Mouse (Mus musculus) heart, embryonic 16.5 days (tissue): ENCODE measurements around the gene Rnf151. TPM values are rescaled to one million over a fixed set of nuclear protein-coding genes. Genes with fewer than 3 reads are reported as not detected.

Experiments used
- ATAC-seq: fragments of 200-750 bp; cut with Nextera tagmentation; replicated peaks from 2 replicates; pipeline ENCODE4 v1.8.0; 2017; ENCODE audit warnings: moderate number of reproducible peaks; ENCODE audit not compliant: insufficient read depth, low FRiP score; ENCODE audit errors: extremely low read depth
- H3K27ac ChIP-seq: fragments of 300-500 bp; sonication (generic); 2 replicates; pipeline ENCODE4 v1.5.1; 2014; ENCODE audit warnings: mild to moderate bottlenecking, low read length, control low read depth, moderate library complexity
- H3K27me3 ChIP-seq: fragments of 300-500 bp; sonication (generic); 2 replicates; pipeline ENCODE4 v1.6.1; 2014; ENCODE audit warnings: low read length, mixed read lengths; ENCODE audit not compliant: control insufficient read depth, insufficient read depth
- H3K36me3 ChIP-seq: fragments of 300-500 bp; sonication (generic); 2 replicates; pipeline ENCODE4 v1.6.1; 2014; ENCODE audit not compliant: control insufficient read depth, insufficient read depth
- H3K4me1 ChIP-seq: fragments of 300-500 bp; sonication (generic); 2 replicates; pipeline ENCODE4 v1.6.1; 2014; ENCODE audit warnings: low read length, mixed read lengths; ENCODE audit not compliant: control insufficient read depth, insufficient read depth
- H3K4me2 ChIP-seq: fragments of 300-500 bp; sonication (generic); 2 replicates; pipeline ENCODE4 v1.6.1; 2014; ENCODE audit warnings: low read depth, mild to moderate bottlenecking, control low read depth, low read length
- H3K4me3 ChIP-seq: fragments of 300-500 bp; sonication (generic); 2 replicates; pipeline ENCODE4 v1.5.1; 2014; ENCODE audit warnings: mild to moderate bottlenecking, control low read depth, low read length
- H3K9ac ChIP-seq: fragments of 300-500 bp; sonication (generic); 2 replicates; pipeline ENCODE4 v1.6.1; 2014; ENCODE audit warnings: low read length, control low read depth
- H3K9me3 ChIP-seq: fragments of 300-500 bp; sonication (generic); replicated peaks from 2 replicates; pipeline ENCODE4 v1.6.1; 2016; ENCODE audit warnings: low read length; ENCODE audit not compliant: control insufficient read depth
- WGBS: fragments of 180-500 bp; shearing (Covaris S2); extraction: QIAGEN DNeasy Blood & Tissue Kit; methylation state at CpG from one replicate; pipeline ENCODE4 v1.1.7; 2014; 5-methylcytosine and 5-hydroxymethylcytosine counted together
- polyA plus RNA-seq: library from polyadenylated mRNA; unstranded; fragments of >200 nt; fragmentation: Nextera tagmentation; extraction: Ambion mirVana; gene quantifications from 2 replicates; pipeline ENCODE4 v1.2.1, GENCODE M21; 2015

Gene Rnf151
- polyA plus RNA-seq, 1 experiment from 2014 or later = not detected

- H3K9me3 ChIP-seq = no peaks in the 10 kb centered on the region
- H3K27ac ChIP-seq = no peak overlapping the region
- H3K9ac ChIP-seq = no peak overlapping the region
- peaks cover 7% of the 10 kb centered on the region for H3K4me1 ChIP-seq
- no peak overlapping the region for H3K4me3 ChIP-seq
- H3K27me3 ChIP-seq = no peaks in the 10 kb centered on the region
- H3K36me3 ChIP-seq = peaks cover under 1% of the 10 kb centered on the region; the same call in 1 of the 2 replicates
- no peak overlapping the region for H3K4me2 ChIP-seq
- ATAC-seq = no peak
- WGBS = 93% methylated on average over 15 of the region's 15 CpGs
These were observed 1.6 kb downstream of the Rnf151 start for GRCm38 (mm10) chr17:24716166-24716682.

- H3K9me3 ChIP-seq = no peaks in the 10 kb centered on the region
- H3K27ac ChIP-seq = no peak overlapping the region
- 81% methylated on average over 6 of the region's 6 CpGs for WGBS
- no peak overlapping the region for H3K4me2 ChIP-seq
- ATAC-seq = no peak
- H3K4me1 ChIP-seq = peaks cover 5% of the 10 kb centered on the region
- H3K9ac ChIP-seq = no peak overlapping the region
- no peak overlapping the region for H3K4me3 ChIP-seq
- H3K27me3 ChIP-seq = no peaks in the 10 kb centered on the region
- H3K36me3 ChIP-seq = no peaks in the 10 kb centered on the region
These were observed 2.3 kb downstream of the Rnf151 start for GRCm38 (mm10) chr17:24715556-24715955.

- H3K4me3 ChIP-seq = no peak overlapping the region
- H3K36me3 ChIP-seq = peaks cover 15% of the 10 kb centered on the region
- H3K9me3 ChIP-seq = no peaks in the 10 kb centered on the region
- 28% methylated on average over 2 of the region's 2 CpGs for WGBS
- no peaks in the 10 kb centered on the region for H3K27me3 ChIP-seq
- peaks cover 12% of the 10 kb centered on the region for H3K4me1 ChIP-seq
- H3K27ac ChIP-seq = no peak overlapping the region
- H3K4me2 ChIP-seq = no peak overlapping the region
- no peak overlapping the region for H3K9ac ChIP-seq
- ATAC-seq = 0 out of 2 replicates have a peak, but pooled peaks have one; percentile 14
These were observed 9.2 kb downstream of the Rnf151 start for GRCm38 (mm10) chr17:24708646-24709045.

- H3K4me1 ChIP-seq = peaks cover 12% of the 10 kb centered on the region
- 3% methylated on average over 24 of the region's 24 CpGs for WGBS
- no peaks in the 10 kb centered on the region for H3K27me3 ChIP-seq
- peak overlapping the region; percentile 90 for H3K9ac ChIP-seq
- H3K4me2 ChIP-seq = peak overlapping the region; percentile 96
- H3K4me3 ChIP-seq = peak overlapping the region; percentile 79
- H3K9me3 ChIP-seq = no peaks in the 10 kb centered on the region
- H3K36me3 ChIP-seq = peaks cover 15% of the 10 kb centered on the region
- H3K27ac ChIP-seq = peak overlapping the region; percentile 85
- no peak for ATAC-seq
These were observed 9.9 kb downstream of the Rnf151 start for GRCm38 (mm10) chr17:24707801-24708425.

GRCm38 (mm10) chr17:24706982-24707800 is 10.7 kb downstream of the Rnf151 start, which contains the start of gene Tbl3:
Tbl3 (minus strand) TSS chr17:24707660.
- H3K27me3 ChIP-seq = no peaks in the 10 kb centered on the region
- H3K4me1 ChIP-seq = peaks cover 12% of the 10 kb centered on the region
- WGBS = 2% methylated on average over 32 of the region's 32 CpGs
- no peaks in the 10 kb centered on the region for H3K9me3 ChIP-seq
- peak; percentile 80 for ATAC-seq
- H3K27ac ChIP-seq = peak within 1 kb of the TSS; percentile 85
- peak within 1 kb of the TSS; percentile 79 for H3K4me3 ChIP-seq
- peak within 1 kb of the TSS; percentile 90 for H3K9ac ChIP-seq
- H3K4me2 ChIP-seq = peak within 1 kb of the TSS; percentile 96
- peaks cover 15% of the 10 kb centered on the region for H3K36me3 ChIP-seq

- peaks cover 24% of the 10 kb centered on the region for H3K36me3 ChIP-seq
- no peak overlapping the region for H3K27ac ChIP-seq
- ATAC-seq = no peak
- H3K4me3 ChIP-seq = no peak overlapping the region
- no peak overlapping the region for H3K4me2 ChIP-seq
- H3K4me1 ChIP-seq = peaks cover 12% of the 10 kb centered on the region
- 94% methylated on average over 3 of the region's 3 CpGs for WGBS
- H3K27me3 ChIP-seq = no peaks in the 10 kb centered on the region
- no peaks in the 10 kb centered on the region for H3K9me3 ChIP-seq
- no peak overlapping the region for H3K9ac ChIP-seq
These were observed 12.0 kb downstream of the Rnf151 start for GRCm38 (mm10) chr17:24705821-24706220.

- WGBS = 88% methylated on average over 9 of the region's 9 CpGs
These were observed 16.6 kb downstream of the Rnf151 start for GRCm38 (mm10) chr17:24701251-24701650.

GRCm38 (mm10) chr17:24699473-24699872 is 18.4 kb downstream of the Rnf151 start:
- Histone ChIP-seq H3K9me3 (no peaks in the 10 kb centered on the region), H3K9ac (no peak overlapping the region), H3K4me3 (no peak overlapping the region), H3K36me3 (peaks cover 24% of the 10 kb centered on the region), H3K4me1 (peaks cover 8% of the 10 kb centered on the region; the same call in 1 of the 2 replicates), H3K4me2 (no peak overlapping the region), H3K27ac (no peak overlapping the region), H3K27me3 (no peaks in the 10 kb centered on the region)
- 82% methylated on average over 2 of the region's 2 CpGs for WGBS
- no peak for ATAC-seq

More at GRCm38 (mm10) chr17:24701251-24701650, 16.6 kb downstream of the Rnf151 start:
- H3K9ac ChIP-seq = no peak overlapping the region
- no peaks in the 10 kb centered on the region for H3K9me3 ChIP-seq
- H3K4me1 ChIP-seq = peaks cover 4% of the 10 kb centered on the region; the same call in 1 of the 2 replicates
- H3K27me3 ChIP-seq = no peaks in the 10 kb centered on the region
- H3K27ac ChIP-seq = no peak overlapping the region
- ATAC-seq = no peak
- no peak overlapping the region for H3K4me3 ChIP-seq
- peaks cover 32% of the 10 kb centered on the region for H3K36me3 ChIP-seq
- H3K4me2 ChIP-seq = no peak overlapping the region

GRCm38 (mm10) chr17:24698715-24699114 is 19.1 kb downstream of the Rnf151 start:
- Histone ChIP-seq H3K4me3 (no peak overlapping the region), H3K9me3 (no peaks in the 10 kb centered on the region), H3K4me1 (peaks cover 8% of the 10 kb centered on the region; the same call in 1 of the 2 replicates), H3K36me3 (peaks cover 17% of the 10 kb centered on the region), H3K4me2 (no peak overlapping the region), H3K27me3 (no peaks in the 10 kb centered on the region), H3K27ac (no peak overlapping the region), H3K9ac (no peak overlapping the region)
- WGBS = 67% methylated on average over 9 of the region's 9 CpGs
- no peak for ATAC-seq
